Mouse (Mus musculus) ES-E14 (cell line): ENCODE measurements around the gene Fbxo6.

Experiments used
- HCFC1 ChIP-seq: IDR thresholded peaks from 2 replicates; pipeline ENCODE4 v1.6.1; 2012; ENCODE audit warnings: low read length, inconsistent platforms, borderline replicate concordance; ENCODE audit not compliant: insufficient read depth
- MAFK ChIP-seq: IDR thresholded peaks from 2 replicates; pipeline ENCODE4 v1.6.1; 2014; ENCODE audit warnings: mild to moderate bottlenecking, low read depth, low read length, inconsistent platforms; ENCODE audit not compliant: insufficient read depth
- ZC3H11A ChIP-seq: IDR thresholded peaks from 2 replicates; pipeline ENCODE4 v1.6.1; 2012; ENCODE audit warnings: low read depth, mild to moderate bottlenecking, inconsistent platforms, low read length, borderline replicate concordance

GRCm38 (mm10) chr4:148121982-148122693 lies 29.8 kb downstream of the Fbxo6 start:
- TF ChIP-seq MAFK (no peak), HCFC1 (no peak), ZC3H11A (no peak)
